Mouse (Mus musculus) gastrocnemius, adult 18-20 months (tissue): ENCODE measurements around the gene Klhdc3. TPM values are rescaled to one million over a fixed set of nuclear protein-coding genes. Genes with fewer than 3 reads are reported as not detected.

Experiments used
- DNase-seq: peaks from one replicate; pipeline ENCODE4 v3.0.0; 2021; ENCODE audit warnings: low spot score
- total RNA-seq, 2 experiments: library from RNA; stranded (reverse); gene quantifications; 2 replicates each; pipeline ENCODE4 v1.2.3; 2021

The Klhdc3 gene
- total RNA-seq, 2 experiments from 2014 or later: 64.7 to 90.2 TPM

DNA sequence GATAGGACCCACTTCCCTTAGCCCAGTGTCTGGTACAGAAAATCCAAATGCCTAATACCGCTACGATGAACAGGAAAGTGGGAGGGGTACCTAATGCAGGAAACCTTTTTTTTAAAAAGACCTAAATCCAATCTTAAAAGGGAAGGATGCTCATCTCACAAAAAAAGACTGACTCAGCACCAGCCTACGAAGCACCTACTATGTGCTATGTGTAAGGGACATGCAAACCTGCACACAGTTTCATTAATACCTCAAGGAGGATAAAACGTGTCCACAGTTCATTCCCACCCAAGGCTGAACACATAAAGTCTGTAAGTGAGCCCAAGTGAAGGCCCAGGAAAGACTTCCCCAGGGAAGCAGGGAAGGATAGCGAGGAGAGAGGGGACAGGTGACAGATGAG is 21.8 kb upstream of the Klhdc3 start:
- DNase-seq: no peak

DNA sequence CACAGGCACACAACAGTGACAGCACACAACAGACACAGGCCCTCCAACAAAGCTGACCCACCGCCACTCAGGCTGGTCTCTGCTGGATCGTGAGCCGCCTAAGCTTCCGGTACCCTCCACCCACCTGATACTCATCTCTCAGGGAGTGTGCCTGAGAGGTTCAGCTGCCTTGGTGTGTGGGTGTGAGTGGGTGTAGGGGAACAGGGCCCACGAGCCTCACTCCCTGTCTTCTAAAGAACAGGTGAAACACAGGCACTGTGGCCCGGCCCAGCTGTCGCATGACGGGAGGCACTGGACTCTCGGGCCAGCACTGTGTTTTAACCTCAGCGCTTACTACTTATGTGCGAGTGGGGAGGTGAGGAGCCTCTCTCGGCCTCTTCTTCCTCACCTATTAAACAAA is 21.4 kb upstream of the Klhdc3 start:
- no peak for DNase-seq

DNA sequence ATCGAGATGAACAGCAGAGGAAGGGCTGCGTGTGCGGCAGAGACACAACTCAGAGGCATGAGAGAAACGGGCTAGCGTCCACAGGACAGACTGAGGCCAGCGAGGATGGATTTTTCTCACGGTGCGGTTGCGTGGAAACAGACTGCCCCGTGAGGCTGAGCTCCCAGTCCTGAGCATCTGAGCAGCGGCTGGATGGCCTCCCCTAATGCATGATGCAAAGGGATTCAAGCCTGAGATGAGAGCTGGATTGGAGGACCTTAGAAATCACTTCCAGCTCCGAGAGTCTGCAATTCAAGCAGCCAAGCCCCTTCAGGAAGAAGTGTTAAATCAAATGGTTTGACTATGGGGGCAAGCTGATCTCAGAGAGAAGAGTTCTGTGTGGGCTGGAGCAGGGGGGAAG is 20.8 kb upstream of the Klhdc3 start:
- no peak for DNase-seq

DNA sequence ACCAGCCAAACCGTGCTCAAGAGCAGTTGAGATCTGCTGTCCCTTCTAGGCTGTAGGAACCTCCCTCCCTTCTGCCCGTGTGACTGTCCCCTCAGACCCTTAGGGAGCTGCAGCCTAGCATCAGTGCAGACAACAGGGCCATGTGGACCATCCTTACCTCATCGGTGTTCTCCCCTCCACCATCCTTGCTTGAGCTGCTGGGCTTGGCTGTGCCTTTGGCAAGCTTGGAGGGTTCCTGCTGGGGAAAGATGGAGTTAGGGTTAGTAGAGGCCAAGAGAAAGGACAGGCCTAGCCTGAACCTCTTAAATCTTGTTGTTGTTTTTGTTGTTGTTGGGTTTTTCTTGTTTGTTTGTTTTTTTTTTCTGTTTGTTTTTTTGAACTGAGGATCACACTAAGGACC is 19.2 kb upstream of the Klhdc3 start:
- DNase-seq: no peak

DNA sequence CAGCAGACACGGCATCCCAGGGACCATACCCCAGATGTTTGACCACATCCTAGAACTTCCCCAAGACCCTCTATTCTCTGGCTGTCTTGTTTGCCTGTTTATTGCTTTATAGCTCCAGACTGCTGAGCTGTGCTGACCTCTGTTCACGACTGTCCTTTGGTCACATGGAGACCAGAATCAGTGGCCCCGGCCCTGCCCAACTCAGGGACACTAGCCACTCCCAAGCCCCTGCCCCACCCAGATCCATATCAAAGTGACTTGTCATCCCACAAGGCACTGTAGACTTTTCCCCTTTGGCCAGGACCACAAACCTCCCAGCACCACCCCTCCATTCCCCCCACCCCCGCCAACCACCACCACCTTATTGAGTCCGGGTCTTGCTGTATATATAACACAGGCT is 18.5 kb upstream of the Klhdc3 start:
- DNase-seq: no peak

DNA sequence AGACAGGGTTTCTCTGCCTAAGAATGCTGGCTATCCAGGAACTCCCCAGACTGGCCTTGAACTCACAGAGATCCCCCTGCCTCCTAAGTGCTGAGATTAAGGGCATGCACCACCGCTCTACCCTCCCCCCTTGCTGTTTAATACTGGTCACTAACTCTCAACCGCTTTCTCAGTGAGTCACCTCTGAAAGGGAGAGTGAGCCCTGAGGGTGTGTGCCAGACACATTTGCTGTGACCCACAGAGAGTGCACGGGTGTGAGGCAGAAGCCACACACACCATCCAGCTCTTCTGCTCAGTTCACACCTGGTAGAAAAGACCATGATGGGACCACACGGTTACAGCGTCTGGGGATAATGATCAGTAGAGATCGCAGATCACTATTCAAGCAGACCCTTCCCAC is 17.8 kb upstream of the Klhdc3 start:
- no peak for DNase-seq

DNA sequence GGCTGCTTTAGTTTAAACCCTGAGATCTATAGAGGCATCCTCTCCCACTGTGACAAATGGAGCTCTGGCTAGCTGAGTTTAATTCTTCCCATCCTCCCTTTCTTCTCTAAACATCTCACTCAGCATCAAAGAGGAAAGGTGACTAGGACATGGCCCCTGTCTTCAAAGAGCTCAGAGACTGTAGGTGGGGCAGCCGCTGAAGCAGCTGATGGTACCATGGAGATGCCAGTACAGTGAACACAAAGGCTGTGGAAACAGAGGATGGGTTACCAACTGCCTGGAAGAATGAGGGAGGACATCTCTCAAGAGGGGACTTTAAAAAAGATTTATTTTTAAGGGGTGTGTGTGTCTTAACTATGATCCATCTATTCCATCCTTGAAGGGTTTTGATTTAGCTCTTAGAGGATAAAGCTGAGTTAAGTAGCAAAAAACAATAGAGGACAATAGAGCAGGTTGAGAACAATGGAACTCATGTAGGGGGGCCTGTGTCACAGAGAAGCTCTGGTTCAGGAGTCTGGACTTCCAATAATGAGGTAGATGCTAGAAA is 13.9 kb upstream of the Klhdc3 start:
- no peak for DNase-seq

DNA sequence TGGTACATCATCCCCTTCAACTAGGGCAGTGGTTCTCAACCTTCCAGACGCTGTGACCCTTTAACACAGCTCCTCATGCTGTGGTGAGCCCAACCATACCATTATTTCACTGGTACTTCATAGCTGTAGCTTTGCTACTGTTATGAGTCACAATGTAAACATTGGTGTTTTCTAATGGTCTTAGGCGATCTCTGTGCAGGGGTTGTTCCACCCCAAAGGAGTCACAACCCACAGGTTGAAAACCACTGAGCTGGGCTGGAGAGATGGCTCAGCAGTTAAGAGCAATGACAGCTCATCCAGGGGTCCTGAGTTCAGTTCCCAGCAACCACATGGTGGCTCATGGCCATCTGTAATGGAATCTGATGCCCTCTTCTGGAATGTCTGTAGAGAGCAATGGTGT is 10.7 kb upstream of the Klhdc3 start:
- DNase-seq: no peak

DNA sequence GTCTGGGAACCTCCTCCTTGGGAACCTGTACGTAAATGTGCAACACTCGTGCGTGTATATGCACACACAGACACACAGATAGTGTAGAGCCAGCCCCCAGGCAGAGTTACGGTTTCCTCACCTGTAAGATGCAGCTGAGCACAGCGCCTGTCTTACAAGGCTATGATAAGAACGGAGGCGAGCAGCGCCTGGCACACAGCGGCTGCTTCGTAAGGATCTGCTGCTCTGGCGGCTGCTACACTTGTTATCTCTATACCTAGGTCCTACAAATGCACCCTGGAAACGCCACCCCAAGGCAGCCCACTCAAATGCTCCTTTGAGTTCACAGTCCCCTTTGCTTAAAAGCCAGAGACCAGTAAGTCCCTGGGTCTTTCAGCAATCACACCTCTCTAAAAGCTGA is 10.0 kb upstream of the Klhdc3 start:
- no peak for DNase-seq

DNA sequence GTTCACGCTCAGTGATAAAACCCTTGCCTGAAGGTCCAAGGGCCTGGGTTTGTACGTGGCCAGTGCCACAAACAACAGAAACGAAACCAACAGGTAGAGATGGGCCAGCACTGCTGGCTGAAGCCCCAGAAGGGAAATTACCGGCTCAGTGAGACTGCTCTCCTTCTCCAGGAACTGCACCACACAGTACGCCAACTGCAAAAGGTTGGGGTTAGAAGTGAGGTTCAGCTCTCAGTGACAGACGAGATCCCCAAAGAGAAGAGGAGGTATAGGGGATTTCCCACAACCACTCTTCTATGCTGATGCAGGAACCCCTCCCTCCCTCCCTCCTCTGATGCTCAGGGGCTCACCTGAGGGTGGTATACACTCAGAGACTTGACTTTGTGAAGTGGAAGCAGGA is 5.2 kb upstream of the Klhdc3 start:
- no peak for DNase-seq

DNA sequence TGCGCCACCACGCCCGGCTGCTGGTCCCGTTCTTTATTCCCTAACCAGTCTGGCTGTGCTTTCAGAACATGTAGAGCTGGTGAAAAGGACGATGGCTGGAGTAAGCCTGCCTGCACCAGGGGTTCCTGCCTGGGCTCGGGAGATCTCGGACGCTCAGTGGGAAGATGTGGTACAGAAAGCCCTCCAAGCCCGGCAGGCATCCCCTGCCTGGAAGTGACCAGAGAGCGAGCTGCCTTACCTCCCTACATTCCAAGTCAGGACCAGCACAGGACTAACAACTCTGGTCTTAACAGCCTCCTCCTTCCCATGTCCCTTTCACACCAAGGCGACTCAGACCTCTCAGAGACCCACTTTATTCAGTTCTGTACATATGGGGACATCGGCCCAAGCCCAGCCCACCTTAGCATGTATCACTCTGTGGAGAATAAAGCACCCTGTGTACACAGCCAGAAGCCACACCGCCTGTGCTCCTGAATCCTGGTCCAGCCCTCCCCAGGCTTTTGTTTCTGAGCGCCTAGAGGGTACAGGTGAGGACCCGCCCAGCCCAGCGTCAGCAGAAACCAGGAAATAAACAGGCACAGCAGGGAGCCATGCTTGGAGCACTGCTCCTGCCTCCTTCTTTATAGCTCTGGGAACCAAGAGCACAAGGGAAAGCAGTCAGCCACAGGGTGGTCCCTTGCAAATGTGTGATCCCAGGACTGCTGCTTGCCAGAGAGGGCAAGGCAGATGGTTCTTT is 2.1 kb upstream of the Klhdc3 start:
- no peak for DNase-seq

DNA sequence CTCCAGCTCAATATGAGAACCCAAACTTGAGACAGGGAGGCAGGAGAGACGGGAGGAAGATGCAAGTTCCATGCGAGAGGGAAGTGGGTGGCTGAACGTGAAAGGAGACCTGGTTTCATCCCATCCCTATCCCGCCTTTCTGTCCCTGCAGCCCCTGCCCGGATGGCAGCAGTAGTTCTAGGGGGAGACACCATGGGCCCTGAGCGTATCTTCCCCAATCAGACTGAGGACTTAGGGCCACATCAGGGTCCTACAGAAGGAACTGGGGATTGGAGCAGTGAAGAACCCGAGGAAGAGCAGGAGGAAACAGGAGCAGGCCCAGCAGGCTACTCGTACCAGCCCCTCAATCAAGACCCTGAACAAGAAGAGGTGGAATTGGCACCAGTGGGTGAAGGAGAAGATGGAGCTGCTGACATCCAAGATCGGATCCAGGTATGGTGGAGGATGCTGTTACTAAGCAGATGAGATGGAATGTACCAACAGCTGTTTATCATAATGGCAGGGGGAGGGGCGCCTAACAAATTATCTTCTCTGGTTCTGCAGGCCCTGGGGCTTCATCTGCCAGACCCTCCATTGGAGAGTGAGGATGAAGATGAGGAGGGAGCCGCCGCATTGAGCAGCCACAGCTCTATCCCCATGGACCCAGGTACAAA is 878 bp upstream of the Klhdc3 start:
- no peak for DNase-seq

DNA sequence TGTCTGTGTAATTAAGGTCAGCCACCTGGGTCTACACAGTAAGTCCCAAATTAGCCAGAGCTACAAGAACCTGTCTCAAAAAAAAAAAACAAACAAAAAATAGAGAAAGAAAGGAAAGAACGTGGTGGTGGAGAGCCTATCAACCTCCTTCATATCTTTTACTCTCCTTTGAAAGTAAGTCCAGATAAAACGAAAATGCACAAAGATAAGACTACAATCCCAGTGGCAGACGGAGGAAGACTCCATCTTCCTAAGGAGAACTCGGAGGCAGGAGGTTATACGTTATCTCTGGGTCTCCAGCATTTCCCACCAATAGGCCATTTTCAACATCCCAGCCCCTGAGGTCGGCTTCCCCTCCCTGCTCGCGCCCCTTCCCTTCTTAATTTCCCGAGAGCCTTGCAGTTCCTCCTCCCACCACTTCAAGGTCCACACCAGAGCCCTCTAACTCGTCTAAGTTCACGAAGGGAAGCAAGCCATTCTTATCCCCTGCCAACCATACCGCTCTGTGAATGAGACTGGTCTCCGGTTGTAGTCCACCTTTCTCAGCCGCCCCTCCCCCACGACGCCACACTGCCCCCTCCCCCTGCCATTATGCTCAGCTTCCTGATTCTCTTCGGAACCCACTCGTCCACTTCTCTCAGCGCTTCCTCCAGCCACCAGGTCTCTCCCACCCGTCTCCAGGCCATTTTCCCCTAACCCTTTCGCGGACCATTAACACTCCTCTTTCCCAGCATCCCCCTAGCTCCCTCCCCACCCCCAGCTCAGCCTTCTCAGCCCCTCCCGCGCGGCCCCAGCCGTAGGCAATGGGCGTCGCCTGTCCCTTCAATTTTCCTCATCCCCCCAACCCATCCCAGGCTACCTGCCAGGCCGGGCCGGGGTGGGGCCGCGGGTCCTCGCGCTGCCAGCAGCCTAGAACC is 613 bp downstream of the Klhdc3 start:
- peak; percentile 40 for DNase-seq

DNA sequence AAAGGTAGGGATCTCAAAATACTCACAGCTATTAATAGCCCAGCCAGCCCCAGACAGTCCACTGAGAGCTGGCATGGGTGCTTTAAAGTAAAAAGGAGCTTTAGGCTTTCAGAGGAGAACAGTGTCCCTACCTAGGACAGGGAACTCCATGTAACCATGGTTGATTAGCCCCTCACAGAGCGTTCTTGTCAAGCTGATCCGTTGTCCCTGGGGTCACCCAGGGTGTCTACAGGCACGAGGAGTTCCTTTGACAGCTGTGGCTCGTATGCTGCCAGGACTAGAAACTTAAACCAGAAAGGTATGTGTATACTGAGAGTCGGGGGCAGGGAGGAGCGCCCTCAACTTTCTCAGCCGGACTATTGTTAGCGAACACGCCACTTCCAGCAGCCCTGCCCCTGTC is 1.8 kb downstream of the Klhdc3 start:
- peak; percentile 69 for DNase-seq

DNA sequence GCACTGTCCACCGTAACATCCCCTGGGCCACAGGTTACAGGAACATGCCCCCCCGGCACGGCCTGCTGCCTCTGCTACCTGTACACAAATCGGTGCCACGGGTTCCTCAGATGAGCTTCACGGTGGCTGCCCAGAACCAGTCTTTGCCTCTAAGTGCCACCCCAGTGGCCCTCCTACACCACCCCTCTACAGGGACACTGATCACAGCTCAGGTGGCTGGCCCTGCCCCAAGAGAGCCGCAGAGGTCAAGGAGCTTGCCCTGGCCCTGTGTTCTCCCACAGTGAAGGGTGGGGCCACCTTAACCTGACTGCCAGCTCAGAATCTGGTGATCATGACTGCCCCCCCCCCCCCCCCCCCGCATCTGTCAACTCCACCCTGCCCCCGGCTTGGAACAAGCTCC is 2.3 kb downstream of the Klhdc3 start, which contains the start of gene Mea1:
TSS of gene Mea1 (plus strand) at position 378 of the 400 bp plus-strand sequence.
- DNase-seq: peak; percentile 68

DNA sequence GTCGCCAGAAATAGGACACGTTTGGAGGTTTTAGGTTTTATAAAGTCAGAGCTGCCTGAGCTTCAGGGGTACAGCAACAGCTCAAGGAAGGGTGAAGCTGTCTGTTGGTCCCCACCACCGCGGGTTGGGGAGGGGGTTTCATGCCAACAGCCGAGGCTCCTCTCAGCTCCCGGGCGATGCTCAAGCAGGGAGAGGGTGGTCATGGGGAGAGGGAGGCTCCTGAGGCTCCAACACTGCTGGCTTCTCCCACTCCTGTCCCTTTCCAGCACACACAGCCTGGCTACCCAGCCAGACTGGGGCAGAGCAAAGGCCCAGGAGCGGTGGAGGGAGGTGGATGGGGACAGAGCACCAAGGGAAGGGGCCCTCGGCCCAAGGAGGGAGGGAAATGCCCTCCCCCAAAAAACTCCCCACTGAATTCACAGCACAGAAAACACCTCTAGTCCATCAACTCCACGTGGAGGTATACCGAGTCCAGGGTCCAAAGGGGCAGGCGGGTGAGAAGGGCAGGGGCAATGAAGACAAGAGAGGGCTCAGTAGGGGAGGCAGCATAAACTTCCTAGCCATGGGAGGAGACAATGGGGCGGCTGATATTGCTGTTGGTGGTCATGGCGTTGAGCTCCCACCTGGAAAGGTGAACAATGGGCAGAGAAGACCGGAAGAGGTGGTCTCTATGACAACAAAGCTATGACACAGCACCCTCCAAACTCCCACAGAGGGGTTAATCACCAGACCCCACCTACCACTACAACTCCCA is 6.0 kb downstream of the Klhdc3 start:
- no peak for DNase-seq

DNA sequence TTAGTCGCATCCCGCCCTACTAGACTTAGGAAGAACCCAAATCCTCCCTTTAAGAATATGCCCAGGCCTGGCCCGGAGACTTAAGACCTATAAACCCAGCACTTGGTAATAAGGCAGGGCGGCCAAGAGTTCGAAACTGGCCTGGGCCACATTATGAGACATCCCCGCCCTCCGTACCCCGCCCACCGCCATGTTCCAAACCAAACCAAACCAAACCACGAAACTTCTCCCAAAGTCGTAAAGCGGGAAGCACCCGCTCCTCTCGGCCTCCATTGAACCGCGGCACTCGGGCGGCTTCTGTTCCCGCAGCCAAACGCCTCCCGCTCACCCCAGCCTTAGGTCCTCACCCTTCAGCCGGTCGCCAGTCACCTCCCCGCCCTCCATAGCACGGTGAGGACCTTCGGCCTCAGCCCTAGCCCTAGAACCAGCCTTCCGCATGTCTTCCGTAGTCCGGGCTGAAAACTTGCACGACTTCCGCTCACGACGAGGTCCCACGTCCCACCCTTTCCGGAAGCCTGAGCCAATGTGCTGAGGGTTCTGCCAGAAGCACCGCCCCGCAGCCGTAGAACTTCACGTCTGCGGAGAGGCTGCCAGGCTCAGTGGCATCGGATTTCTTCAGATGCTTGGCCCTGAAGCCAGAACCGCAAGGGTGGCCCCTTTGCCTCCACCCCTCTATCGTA is 6.7 kb downstream of the Klhdc3 start, which contains the start of gene Rrp36:
TSS of gene Rrp36 (minus strand) at position 503 of the 680 bp plus-strand sequence.
- peak; percentile 93 for DNase-seq

DNA sequence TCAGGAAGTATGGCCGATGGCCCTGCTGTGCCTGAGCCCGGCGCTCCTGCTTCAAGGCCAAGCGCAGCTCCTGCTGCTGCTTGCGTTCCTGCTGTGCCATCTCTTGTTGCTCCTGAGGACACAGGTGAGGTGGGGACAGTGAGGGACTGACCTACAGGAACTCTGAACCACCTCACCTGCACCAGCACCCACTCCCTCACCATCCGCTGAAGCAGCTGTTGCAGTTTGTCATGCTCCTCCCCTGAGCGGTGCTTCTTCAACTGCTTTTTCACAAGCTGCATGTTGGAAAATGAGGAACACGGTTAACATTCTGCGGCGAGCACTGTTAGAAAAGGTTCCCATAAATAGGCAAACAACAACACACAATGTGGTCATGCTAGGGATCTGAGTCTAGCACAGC is 10.8 kb downstream of the Klhdc3 start:
- no peak for DNase-seq

DNA sequence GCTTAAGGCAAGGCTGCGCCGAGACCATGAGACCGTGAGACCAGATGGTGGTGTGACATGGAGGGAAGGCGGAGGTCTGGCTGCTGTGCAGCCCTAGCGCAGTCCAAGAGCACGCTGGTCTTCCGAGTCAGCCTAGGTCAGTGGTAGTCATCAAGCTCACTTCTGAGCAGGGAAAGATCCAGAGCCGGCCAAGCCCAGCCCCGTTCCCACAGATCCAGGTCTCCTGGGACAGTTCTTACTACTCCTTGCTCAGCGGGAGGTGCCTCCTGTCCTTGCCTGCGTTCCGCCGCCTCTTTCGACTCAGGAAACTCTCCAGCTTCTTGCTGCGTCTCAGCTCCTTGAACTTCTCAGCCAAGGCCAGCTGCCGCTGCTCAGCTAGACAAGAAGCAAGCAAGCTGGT is 13.0 kb downstream of the Klhdc3 start:
- peak; percentile 38 for DNase-seq

DNA sequence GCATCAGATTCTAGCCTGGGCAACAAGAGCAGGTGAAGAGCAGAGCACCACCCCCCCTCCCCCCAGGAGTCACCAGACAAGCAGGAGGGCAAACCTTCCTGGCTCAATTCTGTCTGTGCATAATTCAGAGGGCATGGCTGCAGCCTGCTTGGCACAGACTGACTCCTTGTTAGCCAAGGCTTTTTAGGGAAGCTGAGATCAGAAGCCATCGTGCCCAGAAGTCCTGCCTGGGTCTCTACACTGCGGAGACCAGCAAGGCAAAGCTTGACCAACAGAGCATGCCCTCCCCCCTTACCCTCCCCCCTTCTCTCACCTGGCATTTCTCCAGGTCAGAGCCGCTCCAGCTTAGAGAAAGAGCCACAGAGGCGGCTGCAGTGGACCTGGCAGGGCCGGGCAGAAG is 18.0 kb downstream of the Klhdc3 start:
- peak; percentile 78 for DNase-seq

DNA sequence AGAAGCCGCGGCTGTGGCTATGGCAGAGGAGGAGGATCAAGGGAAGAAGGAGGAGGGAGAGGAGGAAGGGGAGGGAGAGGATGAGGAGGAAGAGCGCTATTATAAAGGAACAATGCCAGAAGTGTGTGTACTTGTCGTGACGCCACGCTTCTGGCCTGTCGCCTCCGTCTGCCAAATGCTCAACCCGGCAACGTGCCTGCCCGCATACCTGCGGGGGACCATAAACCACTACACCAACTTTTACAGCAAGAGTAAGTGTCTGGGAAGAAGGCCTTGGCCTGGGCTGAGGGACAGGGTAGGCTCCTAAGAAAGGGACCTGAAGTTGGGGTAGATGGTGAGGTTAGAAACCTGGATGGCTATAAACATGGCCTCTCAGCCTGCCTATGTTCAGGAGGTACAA is 18.7 kb downstream of the Klhdc3 start:
- no peak for DNase-seq
